Mouse (Mus musculus) urinary bladder, adult 18-20 months (tissue): ENCODE measurements at regions not wholly inside any gene's neighbourhood (a gene's known extent, or its start where the extent isn't known, plus 50 kb on each side); places are given as distances from the start of the nearest gene placed in this dataset.
"Not testable (repeated sequence)": the region's sequence is repeated elsewhere in the genome, so short reads cannot be mapped to it uniquely, and the experiment has no call there.

Experiments
- DNase-seq, 2 experiments: peaks; one replicate each; pipeline ENCODE4 v3.0.0; 2022; ENCODE audit warnings: low spot score in 2 of 2, mixed read lengths in 2 of 2

GRCm38 (mm10) chr1:185939914-185940313 is 177.2 kb downstream of the Lyplal1 start:
- no peak for DNase-seq

- DNase-seq, result no peak
These were observed 176.6 kb downstream of the Lyplal1 start for GRCm38 (mm10) chr1:185940511-185940910.

- DNase-seq, result no peak
These were observed 165.9 kb downstream of the Lyplal1 start for GRCm38 (mm10) chr1:185951163-185951562.

GRCm38 (mm10) chr1:185955821-185956220 is 161.3 kb downstream of the Lyplal1 start:
- not testable (repeated sequence) for DNase-seq

GRCm38 (mm10) chr1:185957557-185957956 is 159.6 kb downstream of the Lyplal1 start:
- DNase-seq, result no peak

GRCm38 (mm10) chr1:185958276-185958675 is 158.8 kb downstream of the Lyplal1 start:
- no peak for DNase-seq

- no peak for DNase-seq
These were observed 154.5 kb downstream of the Lyplal1 start for GRCm38 (mm10) chr1:185962606-185963005.

GRCm38 (mm10) chr1:185963773-185964172 is 153.3 kb downstream of the Lyplal1 start:
- DNase-seq, result no peak

GRCm38 (mm10) chr1:185964426-185964825 is 152.7 kb downstream of the Lyplal1 start:
- no peak for DNase-seq

- DNase-seq, result no peak
These were observed 149.9 kb downstream of the Lyplal1 start for GRCm38 (mm10) chr1:185967227-185967626.

GRCm38 (mm10) chr1:185967816-185968215 is 149.3 kb downstream of the Lyplal1 start:
- DNase-seq, result no peak

- DNase-seq, result no peak
These were observed 148.5 kb downstream of the Lyplal1 start for GRCm38 (mm10) chr1:185968642-185969041.

GRCm38 (mm10) chr1:185969231-185969630 is 147.9 kb downstream of the Lyplal1 start:
- peak in 1 of 2 experiments; percentile 4 for DNase-seq

GRCm38 (mm10) chr1:185977075-185977474 is 140.0 kb downstream of the Lyplal1 start:
- DNase-seq, result no peak

GRCm38 (mm10) chr1:185989432-185989831 is 127.7 kb downstream of the Lyplal1 start:
- no peak for DNase-seq

- not testable (repeated sequence) for DNase-seq
These were observed 117.0 kb downstream of the Lyplal1 start for GRCm38 (mm10) chr1:186000066-186000465.

GRCm38 (mm10) chr1:186013413-186013812 is 103.7 kb downstream of the Lyplal1 start:
- DNase-seq, result no peak

- DNase-seq, result no peak
These were observed 102.9 kb downstream of the Lyplal1 start for GRCm38 (mm10) chr1:186014166-186014565.

- DNase-seq, result no peak
These were observed 101.1 kb downstream of the Lyplal1 start for GRCm38 (mm10) chr1:186015831-186016561.

GRCm38 (mm10) chr1:186017547-186017946 is 99.6 kb downstream of the Lyplal1 start:
- DNase-seq, result no peak

GRCm38 (mm10) chr1:186019511-186019910 is 97.6 kb downstream of the Lyplal1 start:
- DNase-seq, result no peak

GRCm38 (mm10) chr1:186031951-186032350 is 85.2 kb downstream of the Lyplal1 start:
- peak in 1 of 2 experiments; percentile 2 for DNase-seq

GRCm38 (mm10) chr1:186034443-186034842 is 82.7 kb downstream of the Lyplal1 start:
- no peak for DNase-seq
